Mouse (Mus musculus): ENCODE measurements around the gene Abcb8.

The Abcb8 gene

DNA sequence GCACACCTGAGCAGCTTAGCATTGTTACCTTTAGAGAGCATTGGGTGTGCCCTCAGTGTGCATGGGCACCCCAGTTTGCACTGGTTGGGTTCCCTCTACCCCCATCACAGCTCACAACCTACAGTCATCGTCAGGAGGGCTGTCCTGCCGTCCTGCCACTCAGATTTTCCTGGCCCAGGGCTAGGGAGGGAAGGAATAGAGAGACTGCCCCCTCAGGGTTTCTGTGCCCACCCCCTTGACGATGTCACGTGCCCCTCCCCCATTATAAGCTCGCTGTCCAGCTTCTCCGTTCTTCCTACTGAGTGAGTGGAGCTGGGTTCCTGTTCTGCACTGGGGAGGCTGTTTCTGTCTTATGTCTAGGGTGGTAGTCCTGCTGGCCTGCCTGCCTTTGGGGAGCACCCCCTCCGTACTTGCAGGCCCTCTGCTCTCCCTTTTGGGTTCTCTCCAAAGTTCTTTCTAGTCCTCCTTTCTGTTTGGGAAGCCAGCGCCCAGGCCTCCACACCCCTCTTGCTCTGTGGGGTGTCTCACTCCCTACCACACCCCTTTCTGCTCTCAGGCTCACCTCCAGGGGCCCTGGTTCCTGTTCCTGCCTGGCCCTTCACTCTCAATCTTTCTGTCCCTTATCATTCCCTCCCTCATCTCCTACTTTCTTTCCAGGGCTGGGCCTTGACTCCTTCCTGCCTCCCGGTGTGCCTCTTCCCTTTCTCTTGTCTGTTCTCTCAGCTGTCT, 33.3 kb downstream of the Abcb8 start:
- DNase-seq (ENCODE audit: low spot score): no peak

DNA sequence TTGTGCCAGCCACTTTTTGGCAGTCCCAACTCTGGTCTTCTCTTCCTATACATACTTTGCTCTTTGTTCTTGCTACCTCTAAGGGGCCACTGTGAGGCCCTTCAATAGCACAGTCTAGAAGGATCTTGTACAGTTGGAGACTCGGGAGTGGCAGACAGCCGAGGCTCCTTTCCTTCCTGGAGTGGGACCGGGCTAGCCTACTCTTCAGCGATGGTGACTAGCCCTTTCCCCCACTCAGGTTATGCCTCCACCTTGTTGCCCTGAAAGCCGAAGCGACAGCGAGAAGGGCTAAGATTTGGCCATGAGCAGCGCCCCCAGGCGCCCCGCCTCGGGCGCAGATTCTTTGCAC, 33.8 kb downstream of the Abcb8 start:
- DNase-seq (ENCODE audit: low spot score): no peak

DNA sequence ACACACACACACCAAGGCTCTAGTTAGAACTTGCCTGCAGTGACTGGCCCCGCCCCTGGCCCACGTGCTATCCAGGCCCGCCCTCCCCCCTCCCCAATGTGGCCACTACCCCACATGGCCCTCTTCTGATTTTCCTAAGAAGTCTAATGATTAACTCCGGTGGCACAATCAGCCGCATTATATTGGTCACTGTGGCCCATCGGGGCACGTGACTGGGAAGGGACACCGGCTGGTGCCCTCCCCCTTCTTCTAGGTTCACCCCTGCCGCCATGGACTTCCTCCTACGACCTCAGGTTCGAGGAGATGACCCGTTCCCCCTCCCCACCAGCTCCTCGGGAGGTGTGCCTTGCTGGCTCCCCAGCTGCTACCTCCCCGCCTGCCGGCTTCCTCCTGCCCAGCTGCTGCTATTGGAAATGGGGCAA, 34.5 kb downstream of the Abcb8 start:
- no peak for DNase-seq (ENCODE audit: low spot score)

DNA sequence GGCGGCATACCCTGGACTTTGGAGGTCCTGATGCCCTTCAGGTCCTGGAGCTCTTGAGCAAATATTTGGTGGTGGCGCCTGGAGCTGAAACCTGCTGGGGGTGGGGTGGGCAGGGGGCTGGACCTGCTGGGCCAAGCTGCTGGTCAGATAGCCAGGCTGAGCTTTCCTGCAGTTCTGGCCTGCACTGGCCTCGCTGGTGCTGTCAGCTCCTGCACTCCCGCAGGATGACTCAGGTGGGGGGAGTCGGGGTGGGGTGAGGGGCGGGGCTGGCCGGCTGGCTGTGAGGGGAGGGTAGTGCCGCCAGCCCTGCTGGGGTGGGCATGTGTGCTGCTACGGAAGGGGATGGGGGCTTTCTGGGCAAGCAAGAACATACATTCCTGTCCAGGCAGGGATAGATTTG, 35.1 kb downstream of the Abcb8 start:
- no peak for DNase-seq (ENCODE audit: low spot score)

DNA sequence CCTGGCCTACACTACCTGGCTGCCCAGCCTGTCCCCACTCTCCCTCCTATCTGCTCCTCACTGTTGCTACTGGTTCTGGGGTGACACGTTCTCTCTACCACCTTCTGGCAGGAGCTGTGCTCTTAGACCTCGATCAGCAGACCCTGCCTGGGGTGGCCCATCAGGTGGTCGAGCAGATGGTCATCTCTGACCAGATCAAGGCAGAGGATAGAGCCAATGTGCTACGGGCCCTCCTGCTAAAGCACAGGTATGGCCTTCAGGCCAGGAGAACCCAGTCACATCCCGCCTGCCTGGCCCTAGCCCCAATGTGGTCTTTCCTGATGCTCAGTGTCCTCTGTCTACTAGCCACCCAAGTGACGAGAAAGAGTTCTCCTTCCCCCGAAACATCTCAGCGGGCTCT, 40.5 kb downstream of the Abcb8 start:
- DNase-seq (ENCODE audit: low spot score): no peak

DNA sequence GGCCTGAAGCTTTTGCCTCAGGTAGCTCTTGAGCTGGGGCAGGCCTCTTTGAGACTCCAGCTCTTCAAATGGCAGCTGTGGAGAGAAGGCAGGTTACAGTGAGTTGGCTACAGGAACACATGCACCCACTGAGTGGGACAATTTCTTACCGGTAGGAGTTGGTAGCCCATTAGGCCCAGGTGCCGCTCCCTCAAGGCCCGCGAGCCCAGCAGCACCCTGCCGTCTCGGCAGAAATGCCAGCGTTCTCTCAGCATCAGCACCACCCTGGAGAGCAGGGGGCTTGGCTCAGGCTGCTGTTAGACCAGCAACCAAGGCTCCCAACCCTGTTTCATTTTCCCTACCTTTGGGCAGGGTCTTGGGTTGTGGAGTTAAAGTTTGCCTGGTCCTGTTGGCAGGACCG, 47.7 kb downstream of the Abcb8 start:
- no peak for DNase-seq (ENCODE audit: low spot score)

DNA sequence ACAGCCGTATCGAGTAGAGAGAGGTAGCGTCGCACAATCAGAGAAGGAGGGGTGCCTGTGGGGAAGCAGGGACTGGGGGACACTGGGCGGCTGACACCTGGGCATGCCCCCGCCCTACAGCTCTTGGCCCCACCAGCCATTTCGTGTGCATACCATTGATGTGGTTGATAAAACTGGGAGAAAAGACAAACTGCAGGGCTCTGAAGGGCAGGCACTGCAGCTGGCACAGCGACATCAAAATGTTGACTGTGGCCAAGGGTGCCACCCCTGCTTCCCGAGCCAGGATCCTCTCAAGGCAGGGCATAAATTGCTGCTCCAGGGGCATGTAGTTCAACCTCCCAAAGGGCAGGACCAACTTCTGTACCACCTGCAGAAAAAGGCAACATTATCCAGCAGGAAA, 48.6 kb downstream of the Abcb8 start:
- no peak for DNase-seq (ENCODE audit: low spot score)

DNA sequence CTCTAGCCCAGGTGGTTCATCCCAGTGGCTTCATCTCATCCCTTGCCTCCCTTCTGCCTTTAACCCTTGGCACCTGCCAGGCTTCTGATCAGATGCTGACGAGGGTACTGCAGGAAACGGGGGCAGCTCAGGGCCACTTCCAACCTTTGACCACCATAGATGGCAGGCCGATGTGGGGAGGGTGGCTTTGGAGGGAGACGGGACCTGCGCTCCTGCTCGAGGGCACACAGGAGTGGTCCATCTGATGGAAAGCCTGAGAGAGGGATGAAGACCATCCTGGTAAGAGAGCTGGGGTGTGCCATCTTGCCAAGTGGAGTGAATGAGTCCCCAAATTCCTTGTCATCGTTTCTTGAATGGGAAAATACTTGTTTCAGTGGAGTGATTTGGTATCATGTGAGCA, 49.7 kb downstream of the Abcb8 start:
- no peak for DNase-seq (ENCODE audit: low spot score)

DNA sequence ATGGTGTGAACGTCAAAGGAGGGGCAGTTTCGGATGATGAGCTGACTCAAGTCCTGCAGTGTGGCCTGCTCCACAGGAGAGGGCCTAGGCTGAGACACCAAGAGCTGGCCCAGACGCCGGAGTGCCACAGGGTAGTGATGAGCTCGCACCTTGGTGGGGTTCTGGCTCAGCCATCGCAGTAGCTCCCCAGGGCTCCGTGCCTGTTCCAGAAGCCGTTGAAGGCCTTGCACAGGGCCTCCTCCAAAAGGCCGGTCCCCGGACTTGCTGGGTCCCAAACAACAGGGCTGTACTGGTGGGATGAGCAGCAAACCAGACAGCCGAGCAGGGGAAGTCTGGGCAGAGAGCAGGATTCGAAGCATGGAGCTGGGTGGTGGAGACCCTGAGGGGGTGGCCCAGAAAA, 50.5 kb downstream of the Abcb8 start:
- DNase-seq (ENCODE audit: low spot score): no peak

DNA sequence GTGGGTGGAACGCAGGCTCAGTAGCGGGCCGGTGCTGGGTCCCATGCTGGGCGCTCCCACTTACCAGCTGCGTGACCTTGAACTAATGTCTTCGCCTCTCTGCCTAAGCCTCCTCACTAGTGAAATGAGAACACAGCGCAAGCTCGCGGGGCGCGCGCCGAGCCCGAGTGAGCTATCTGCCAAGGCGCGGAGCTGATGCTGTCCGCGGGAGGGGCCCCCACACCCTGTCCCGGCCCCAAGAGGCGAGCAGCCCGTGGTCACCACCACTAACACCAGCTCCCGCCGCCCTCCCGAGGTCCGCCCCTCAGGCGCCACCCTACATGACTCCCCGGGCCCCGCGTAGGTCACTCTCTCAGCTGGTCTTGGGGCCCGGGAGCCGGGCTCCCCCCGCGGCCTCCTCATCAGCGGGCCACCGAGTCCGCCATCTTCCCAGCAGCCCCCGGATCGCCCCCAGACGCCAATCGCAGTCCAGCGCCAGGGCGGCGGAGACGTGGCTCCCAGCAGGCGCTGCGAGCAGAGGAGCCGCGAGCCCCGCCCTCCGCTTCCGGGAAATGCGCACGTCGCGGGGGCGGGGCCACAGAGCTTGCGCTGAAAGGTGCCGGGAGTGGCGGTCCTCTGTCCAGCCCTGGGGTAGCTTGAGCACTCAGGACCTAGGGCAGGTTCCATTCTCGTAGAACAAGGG, 51.4 kb downstream of the Abcb8 start, which contains the start of gene Fastk:
Gene Fastk (minus strand): TSS at position 542 of the 682 bp plus-strand sequence.
- peak; percentile 94 for DNase-seq (ENCODE audit: low spot score)

DNA sequence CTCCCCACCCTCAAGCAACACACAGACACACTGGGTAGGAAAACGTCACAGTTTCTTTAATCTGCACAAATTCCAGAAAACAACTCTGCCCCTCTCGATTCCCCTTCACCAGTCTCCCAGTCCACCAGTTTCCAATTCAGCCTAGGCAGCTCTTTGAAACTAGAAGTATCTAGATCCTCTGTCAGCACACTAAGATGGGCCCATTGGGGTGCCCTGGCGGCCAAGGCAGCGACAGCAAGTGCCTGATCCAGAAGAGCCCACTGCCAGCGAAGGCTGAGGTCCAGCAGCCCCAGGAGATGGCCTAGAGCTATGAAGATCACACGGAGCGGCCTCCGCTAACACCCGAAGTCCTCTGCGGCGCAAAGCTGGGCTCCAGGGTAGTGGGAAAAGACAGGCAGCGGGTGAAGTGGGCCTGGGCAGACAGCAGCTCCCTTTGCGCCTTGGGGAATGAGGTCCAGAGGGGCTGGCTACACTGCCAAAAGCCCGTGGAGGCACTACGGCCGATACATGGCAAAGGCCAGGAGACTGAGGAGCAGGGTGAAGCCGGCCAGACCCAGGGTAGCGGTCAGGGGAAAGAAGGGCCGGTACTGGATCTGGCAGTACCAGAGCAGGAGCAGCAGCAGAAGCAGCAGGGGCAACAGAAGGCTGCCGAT, 52.1 kb downstream of the Abcb8 start:
- DNase-seq (ENCODE audit: low spot score): no peak

DNA sequence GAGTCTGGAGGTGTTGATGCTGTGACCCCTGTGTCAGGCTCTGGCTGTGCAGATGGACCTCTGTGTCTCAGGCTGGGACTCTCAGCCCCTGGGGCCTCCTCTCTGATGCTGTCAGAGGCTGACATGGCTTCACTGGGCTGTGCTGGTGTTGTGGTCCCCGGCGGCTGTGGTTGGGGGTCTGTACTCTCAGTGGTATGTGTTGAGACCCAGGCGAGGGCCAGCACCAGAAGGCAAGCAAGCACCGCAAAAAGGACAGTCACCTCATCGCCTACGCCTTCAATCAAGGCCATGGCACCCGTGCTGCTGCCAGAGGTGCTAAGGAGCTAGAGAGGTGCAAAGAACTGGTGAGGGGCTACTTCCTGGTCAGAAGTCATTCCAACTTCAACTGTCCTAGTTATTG, 53.2 kb downstream of the Abcb8 start:
- no peak for DNase-seq (ENCODE audit: low spot score)

DNA sequence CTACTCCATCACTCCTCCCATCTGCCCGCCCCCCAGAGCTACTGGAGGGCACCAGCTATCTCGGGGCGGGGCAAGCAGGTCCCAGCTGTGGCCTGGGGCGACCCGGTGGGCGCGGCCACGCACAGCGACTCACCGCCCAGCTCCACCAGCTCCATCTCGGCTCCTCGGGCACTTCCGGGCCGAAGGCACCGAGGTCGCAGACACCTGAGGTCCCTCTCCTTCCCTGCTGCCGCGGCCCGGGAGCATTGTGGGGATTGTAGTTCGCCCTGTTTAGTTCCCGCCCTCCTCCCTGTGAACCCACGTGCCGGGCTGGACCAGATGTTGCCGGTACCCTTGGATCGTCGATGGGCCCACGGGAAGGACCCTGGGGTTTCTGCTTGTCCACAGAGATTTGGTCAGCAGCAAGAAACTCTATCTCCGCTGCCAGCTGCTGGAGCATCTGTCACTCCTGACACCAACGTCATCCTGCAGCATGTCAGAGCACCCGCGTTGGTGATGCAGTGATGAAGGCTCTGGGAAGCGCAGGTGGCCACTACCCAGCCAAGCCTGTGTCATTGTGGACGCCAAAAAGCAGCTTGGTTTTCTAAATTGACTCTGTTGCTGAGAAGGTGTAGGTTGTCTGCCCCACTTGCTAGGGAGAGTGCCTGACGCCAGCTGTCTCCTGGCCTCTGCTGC, 54.3 kb downstream of the Abcb8 start, which contains the start of gene Tmub1:
Gene Tmub1 (minus strand): TSS at position 231 of the 675 bp plus-strand sequence.
- peak; percentile 81 for DNase-seq (ENCODE audit: low spot score)

DNA sequence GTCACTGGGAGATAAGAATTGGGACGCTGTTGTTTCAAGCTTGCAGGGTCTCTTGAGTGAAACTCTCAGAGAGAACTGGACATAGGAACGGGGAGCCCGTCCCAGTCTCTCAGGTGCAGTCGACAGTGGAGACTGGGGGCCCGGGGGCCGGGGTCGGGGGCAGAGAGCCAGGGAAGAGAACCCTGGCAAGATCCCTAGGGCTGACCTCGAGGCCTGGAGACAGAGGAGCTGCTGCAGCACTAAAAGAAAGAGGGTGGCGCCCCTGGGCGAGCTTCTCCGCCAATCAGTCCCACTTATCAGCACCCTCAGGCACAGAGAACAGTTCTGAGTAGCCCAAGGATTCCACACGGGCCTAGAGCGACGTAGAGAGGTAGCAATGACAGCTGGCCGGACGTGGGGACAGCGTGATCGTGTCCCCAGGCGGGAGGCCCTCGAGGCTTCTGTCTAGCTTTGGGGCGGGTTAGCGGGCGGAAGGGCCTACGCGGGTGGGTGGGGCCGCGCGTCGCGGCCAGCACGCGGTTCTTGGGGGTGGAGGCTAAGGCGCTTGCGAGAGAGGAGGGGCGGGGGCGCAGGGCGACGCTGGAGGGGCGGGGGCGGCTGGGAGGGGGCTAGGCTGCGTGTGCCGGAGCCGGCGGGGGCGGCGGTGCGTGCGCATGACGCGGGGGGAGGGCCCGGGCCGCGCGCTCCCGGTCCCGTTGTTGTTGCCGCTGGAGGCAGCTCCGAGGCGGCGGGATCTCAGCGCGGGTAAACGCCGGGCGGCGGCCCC, 58.0 kb downstream of the Abcb8 start:
- DNase-seq (ENCODE audit: low spot score): peak; percentile 91

DNA sequence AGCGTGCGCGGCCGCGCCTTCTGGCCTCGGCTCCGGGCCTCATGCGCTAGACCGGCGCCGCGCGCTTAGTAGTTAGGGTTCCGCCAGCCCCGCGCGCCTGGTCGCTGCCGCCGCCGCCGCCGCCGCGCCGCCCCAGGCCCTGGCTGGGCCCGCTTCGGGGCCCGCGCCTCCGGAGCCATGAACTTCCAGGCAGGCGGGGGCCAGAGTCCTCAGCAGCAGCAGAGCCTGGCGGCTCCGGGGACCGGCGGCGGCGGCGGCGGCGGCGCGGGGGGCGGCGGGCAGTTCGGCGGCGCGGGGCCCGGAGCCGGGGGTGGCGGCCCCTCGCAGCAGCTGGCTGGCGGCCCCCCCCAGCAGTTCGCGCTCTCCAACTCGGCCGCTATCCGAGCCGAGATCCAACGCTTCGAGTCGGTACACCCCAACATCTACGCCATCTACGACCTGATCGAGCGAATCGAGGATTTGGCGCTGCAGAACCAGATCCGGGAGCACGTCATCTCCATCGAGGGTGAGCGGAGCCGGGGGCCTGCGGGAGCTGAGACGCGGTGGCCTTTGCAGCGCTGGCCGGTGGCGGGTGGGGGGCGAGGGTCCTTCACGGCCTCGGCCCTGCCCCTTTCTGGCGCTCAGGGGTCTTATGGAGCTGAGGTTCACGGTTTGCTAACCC, 58.7 kb downstream of the Abcb8 start, which contains the start of gene Agap3:
Gene Agap3 (plus strand): TSS at position 148 of the 661 bp plus-strand sequence.
- peak; percentile 45 for DNase-seq (ENCODE audit: low spot score)

DNA sequence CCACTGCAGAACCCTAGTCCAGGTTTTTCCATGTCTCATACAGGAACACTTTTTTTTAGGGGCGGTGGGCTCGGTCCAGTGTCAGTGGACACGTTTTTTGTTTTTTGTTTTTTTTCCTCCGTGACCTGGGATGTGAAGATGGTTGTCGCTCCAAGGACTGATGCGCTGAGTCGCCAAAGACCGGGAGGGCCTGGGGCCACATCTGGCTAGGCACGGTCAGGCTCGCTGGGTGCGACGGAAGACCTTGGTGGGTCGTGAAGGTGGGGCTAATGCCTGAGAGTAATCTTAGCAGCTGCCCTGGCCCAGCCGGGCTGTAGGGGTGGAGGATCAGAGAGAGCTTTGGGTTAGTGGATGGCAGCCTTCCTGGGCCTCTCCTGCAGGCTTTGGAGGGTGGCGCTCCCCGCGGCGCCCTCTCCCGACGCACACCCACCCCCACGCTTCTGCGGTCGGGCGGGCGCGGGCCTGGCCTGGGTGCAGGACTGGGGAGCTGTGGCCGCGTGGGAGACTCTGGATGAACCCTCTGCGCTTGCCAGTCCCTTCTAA, 59.3 kb downstream of the Abcb8 start:
- DNase-seq (ENCODE audit: low spot score): peak; percentile 56

DNA sequence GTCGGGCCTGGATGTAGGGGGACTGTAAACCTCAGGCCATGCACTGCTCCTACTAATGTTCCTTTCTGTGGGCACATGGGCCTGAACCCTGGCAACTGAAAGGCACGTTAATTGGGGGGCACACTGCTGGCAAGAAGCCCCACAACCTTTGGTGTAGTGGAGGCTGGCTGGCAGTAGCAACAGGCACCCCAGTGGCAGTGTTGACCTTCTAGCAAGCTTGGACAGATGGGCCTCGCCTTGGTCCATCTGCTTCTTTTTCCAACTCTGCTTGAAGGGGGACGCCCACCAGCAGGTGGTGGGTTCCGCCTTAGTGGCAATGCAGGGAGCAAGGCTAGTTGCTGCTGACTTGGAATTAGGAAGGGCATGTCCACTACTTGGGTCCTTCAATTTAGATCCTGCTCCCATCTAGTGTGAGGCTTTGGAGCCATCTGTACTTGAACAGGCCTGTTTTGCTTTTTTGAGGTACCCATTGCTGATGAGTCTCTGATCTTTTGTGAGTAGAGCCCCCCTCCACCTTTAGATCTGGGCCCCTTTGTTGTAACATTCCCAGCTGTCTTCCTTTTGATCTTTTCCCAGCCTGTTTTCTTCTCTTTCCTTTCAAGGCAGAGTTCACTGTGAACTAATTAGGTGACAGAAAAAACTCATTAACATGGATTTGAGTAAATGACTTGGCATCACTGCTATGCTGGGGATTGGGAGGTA, 60.0 kb downstream of the Abcb8 start:
- DNase-seq (ENCODE audit: low spot score): no peak

DNA sequence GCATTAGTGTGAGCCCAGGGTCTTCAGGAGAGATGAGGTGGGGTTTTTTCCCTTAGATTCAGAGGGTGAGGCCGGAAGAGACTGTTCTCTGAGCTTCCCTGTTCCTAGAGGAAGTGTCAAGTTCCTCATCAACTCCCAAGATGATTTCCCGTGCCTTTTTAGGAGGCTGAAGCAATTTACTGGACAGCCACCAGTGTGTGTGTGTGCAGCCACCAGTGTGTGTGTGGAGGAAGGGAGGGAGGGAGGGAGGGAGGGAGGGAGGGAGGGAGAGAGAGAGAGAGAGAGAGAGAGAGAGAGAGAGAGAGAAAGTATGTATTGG, 60.5 kb downstream of the Abcb8 start:
- no peak for DNase-seq (ENCODE audit: low spot score)

DNA sequence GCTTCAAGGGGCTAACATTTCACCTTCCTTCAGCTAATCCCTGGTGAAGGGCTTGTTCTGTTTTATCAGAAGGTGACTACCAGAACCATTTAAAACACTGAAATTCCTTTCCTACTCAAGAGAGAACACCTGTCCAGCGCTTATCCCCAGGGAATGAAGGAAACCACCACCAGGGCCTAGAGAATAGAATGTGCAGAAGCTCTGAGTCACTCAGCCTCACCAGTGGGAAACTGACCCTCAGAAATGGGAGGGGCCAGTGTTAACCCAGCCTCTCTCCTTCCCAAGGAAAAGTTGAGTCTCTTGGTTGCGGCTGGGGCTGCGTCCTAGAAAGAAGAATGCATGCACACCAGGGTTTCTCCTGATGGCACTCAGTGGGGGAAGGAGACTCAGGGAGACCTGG, 61.6 kb downstream of the Abcb8 start:
- DNase-seq (ENCODE audit: low spot score): no peak

DNA sequence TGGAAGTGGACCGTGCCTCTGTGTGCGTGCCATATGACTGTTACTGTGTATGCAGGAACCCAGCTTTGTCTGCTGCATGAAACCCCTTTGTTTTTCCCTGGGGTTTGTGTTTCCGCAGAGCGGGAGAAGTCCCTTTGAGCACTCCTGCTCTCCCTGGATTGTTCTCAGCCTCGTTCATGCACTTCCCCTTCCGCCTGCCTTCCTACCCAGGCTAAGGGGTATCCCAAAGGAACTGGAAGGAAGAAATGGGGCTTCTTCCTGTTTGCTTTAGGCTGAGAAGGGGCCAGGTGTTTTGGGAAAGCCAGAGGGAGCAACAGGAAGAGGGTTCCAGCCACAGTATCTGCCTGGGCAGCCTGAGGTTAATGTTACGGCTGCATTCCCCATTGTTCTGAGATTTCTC, 62.1 kb downstream of the Abcb8 start:
- DNase-seq (ENCODE audit: low spot score): no peak
